Mouse (Mus musculus) adrenal gland, postnatal 25 days (tissue): ENCODE measurements around the gene Oard1. TPM values are rescaled to one million over a fixed set of nuclear protein-coding genes. Genes with fewer than 3 reads are reported as not detected.

Experiments used
- DNase-seq: peaks from one replicate; pipeline ENCODE4 v3.0.0; 2021; ENCODE audit warnings: mixed read lengths
- total RNA-seq: library from RNA; stranded (reverse); gene quantifications from 2 replicates; pipeline ENCODE4 v1.2.3, GENCODE M21; 2021

Oard1 gene
- total RNA-seq, 1 experiment from 2014 or later, result 31.2 TPM

DNA sequence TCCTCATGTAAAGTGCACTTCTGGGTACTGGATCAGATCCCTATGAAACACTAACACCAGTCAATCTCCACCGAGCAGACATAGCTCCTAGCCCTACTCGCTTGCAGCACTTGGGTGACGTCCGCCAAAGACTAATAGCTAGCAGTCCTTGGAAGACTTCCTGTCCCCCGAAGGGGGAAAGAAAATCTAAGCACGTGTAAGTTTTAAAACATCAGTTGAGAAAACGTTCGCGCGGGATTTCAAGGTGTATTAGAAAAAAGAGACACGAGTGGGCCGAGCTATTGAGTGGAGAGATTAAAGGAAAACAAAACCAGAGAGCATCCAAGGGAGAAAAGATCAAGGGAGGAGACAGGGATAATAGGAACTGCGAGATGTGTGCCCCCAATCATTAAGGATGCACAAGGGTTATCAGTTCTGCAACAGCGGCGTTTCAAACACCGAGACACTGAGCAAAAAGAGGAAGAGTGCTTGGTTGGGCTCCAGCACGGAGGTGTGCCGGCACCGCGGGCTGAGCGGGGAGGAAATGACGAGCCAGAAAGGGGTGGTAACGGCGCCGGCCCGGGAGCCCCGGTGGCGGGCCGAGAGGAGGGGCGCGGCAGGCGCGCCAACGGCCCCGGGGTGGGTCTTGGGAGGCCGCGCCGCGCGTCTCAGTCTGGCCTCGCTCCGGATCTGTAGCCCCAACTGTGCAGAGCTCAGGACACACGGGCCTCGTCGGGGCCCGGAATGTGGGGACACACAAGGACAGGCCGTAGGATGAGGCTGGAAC, 1.1 kb upstream of the Oard1 start:
- DNase-seq, result peak; percentile 79

- DNase-seq, result no peak
Measured at GRCm38 (mm10) chr17:48410299-48410785, 528 bp downstream of the Oard1 start.

GRCm38 (mm10) chr17:48411241-48411640, 1.4 kb downstream of the Oard1 start:
- no peak for DNase-seq

GRCm38 (mm10) chr17:48416011-48416410, 6.2 kb downstream of the Oard1 start:
- DNase-seq, result no peak

DNA sequence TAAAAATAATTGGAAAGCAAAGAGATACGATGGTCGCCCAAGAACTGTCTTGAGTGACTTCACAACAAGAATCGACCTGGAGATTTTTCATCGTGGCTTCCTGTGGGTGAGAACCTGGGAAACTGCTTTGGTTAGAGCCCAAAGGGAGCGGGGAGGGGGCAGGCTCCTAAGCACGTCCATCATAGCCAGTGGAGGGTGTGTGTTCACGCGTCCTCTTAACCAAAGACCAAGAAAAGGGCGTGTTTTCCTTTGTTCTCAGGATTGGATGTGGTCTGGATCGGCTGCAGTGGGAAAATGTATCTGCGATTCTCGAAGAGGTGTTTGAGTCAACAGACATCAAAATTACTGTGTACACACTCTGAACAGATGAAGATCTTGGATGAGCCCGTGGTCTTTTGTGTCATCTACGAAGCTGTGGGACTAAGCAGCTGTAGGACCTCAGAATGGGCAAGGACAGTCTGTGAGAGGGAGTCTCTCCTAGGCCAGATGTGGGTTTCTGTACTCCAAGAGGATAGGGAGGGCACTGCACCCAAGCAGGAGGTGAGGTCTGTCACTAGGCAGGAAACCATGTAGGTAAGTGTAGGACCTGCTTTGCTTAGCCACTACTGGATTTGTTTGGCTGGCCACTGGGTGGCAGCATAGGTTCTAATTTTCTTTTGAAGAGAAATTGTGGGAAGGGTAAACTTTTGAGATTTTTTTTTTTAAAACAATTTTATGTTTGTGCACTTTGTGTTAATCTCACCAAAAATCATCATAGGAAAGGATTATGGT, 6.8 kb downstream of the Oard1 start:
- peak; percentile 48 for DNase-seq

DNA sequence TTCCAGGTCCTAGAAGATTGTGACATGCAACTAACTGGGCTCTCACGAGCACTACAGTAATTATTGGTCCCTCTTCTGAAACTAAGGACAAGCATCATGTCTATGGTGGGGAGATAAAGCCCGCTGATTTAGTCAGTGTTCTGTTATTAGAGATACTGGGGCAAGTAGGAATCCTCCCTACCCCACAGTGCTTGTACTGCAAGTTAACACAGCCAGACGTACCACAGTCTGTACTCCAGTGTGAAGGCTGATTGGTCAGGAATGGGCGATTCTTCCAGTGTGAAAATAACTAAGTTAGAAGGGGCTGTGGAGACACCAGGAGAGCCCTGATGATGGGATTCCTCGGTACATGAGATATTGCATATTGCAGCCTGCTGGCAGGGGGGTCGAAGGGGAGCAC, 7.7 kb downstream of the Oard1 start:
- no peak for DNase-seq

GRCm38 (mm10) chr17:48418174-48418573, 8.4 kb downstream of the Oard1 start:
- DNase-seq, result no peak

DNA sequence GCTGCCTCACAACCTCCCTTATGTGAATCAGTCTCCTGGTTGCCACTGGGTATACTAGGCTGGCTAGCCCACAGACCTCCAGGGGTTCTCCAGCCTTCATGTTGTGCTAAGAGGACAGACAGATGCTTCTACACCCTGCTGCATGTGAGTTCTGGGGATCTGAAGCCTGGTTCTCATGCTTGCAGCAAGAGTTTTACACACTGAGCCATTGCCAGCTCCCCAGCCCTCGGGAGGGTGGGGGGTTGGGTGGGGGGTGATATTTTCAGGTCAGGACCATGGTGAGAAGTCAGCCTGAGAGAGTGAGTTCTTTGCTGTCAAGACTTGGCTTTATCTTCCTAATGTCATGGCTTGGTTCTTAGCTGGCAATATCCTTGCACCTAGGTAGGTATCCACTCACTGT, 9.0 kb downstream of the Oard1 start:
- DNase-seq, result no peak

DNA sequence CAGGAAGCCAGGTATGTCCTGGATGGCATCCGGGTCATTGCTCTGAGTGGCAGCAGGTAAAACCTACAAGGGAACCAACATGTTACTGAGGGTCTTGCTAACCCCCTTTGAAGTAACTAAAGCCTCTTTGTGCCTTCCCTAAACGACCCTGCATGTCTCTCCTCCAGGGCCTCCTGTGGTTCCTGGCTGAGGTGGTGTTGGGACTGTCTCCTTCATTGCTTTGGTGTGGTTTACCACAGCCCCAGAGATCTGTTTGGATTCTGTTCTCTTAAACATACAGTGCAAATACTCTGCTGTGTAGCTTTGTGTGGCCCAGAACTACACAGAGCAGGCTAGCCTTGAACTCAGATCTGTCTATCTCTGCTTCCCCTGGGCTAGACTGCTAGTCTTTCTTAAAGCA, 9.8 kb downstream of the Oard1 start:
- no peak for DNase-seq

DNA sequence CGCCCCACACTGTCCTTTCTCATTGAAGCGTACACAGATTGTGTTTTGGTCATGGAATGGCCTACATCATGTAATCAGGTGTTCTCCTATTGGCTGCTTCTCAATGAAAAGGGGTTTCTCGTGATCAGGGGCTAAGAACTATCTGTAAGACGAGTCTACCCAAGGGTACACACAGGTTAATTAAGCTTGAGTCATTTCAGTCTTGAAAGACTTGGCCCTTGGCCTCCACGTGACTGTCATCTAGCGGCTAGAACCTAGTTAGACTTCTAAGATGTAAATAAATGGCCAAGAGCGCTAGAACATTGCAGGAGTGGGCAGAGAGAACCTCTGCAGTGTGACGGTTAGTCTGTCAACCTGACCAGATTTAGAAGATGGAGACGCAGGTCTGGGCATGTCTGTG, 14.4 kb downstream of the Oard1 start:
- no peak for DNase-seq

DNA sequence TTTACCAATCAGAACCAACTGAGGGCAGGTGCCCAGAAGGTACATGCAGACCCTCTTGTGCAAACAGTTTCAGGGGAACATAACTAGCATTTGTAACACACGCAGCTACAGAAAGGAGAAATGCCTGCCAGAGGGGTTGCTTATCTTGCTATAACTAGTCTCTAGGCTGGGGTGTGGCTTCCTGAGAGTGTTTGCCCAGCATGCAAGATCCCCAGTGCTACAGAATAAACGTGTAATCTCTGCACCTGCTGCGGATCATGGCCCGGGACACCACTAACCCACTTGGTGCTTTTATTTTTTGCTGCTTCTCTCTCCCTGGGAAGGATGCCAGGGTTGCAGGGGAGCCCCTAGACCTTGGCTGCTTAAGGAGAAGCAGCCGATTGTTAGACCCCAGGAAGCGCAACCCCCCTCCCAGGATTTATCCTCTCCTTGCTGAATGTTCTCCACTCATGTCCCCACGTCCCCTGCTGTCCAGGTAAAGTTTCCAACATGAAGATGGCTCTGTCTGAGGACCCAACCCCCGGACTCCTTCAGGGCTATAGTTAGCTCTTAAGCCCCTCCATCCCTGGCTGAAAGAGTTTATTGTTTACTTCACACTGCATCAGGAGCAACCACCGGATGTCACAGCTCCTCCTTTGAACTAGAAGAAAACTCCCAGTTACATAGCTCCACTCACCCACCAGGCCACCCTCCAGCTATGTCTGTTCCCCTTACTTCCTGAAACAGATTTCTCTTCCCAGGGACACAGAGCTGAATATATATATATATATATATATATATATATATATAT, 16.2 kb downstream of the Oard1 start:
- DNase-seq, result no peak

DNA sequence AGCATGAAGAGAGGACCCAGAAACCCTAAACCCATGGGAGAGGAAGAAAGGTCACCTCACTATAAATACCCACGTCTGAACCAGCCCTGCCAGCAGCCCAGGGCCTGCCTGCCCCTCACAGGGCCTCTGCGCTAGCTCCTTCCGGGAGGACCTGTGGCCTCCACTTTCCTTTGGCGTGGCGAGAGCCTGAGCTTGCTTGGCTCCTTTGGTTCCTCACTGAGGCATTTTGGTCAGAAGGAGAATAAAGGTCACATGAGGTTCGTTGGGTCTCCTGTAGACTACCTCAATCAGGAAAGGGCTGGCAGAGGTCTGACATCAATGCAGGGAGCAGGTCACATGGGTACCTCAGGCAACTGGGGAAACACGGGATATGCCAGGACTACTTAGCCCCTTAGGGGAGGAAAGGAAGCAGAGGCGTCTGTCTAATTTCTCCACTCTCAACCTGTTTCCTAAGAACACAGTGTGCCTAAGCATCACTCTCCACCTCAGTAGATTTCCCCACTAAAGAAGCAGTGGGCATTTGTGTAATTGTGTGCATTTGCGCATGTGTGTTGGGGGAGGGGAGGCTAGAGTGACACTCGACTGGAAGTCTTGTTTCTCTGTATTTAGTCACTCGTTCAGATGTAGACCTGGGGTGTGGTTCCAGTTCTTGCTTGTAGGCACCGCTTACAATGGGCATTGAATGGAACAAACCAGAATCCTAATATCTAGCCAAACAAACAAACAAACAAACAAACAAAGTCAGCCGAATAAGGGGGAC, 17.4 kb downstream of the Oard1 start:
- no peak for DNase-seq

DNA sequence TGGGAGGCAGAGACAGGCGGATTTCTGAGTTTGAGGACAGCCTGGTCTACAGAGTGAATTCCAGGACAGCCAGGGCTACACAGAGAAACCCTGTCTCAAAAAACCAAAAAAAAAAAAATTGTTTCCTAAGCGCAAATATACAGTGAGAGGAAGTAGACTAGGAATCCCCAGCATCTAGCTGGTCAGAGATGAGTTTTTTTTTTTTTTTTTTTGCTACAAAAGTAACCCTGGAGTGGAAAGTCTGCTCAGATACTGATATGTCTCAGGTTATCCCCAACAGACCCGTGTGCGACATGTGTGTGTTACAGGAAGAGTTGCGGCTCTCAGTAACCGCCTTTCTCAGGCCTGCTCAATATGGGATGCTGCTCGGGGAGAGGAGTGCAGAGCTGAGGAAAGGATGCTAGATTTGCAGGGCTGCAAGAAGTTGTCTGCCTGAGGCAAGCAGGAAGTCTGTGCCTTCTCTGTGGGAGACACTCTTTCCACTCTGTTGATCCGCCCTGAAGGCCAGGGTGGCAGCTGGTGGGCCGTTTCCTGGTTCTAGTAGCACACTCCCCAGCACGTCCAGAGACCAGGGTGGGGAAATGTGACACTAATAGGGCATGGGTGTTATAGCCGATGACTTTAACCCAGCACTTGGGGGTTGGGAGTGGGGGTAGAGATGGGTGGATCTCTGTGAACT, 18.2 kb downstream of the Oard1 start:
- DNase-seq, result no peak

- no peak for DNase-seq
Measured at GRCm38 (mm10) chr17:48430394-48430793, 20.6 kb downstream of the Oard1 start.

- DNase-seq, result no peak
Measured at GRCm38 (mm10) chr17:48431054-48431453, 21.2 kb downstream of the Oard1 start.

GRCm38 (mm10) chr17:48432158-48432980, 22.6 kb downstream of the Oard1 start, which contains the start of gene Apobec2:
Apobec2 (minus strand) TSS chr17:48432930.
- DNase-seq, result no peak

DNA sequence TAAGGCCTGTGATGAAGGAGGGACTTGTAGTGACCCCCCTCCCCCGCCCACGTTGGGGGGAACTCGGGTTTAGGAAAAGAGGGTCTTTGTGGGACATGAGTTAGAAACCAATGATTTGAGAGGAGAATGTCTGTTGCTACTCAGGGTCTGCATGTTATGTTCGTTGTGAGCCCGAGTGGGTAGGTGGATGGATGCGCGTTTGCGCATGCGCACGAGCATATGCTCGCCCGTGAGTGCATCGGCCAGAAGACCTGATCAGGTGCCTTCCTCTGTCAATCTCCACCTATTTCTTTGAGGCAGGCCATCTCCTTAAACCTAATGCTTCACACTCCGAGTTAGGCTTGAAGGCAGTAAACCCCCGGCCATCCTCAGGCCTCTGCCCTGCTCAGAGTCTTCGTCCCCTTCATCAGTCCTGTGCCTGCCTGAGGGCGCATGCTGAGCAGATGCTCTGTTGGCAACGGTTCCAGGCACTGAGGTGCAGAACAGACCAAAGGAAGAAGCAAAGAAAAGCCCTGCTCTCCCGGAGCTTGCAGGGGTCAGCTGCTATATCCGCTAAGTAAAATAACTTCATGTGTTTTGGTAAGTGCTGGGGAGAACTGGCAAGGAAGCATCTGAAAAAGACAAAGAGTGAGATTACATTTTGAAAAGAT, 23.3 kb downstream of the Oard1 start:
- DNase-seq, result no peak

GRCm38 (mm10) chr17:48433689-48434330, 24.0 kb downstream of the Oard1 start:
- DNase-seq, result no peak

DNA sequence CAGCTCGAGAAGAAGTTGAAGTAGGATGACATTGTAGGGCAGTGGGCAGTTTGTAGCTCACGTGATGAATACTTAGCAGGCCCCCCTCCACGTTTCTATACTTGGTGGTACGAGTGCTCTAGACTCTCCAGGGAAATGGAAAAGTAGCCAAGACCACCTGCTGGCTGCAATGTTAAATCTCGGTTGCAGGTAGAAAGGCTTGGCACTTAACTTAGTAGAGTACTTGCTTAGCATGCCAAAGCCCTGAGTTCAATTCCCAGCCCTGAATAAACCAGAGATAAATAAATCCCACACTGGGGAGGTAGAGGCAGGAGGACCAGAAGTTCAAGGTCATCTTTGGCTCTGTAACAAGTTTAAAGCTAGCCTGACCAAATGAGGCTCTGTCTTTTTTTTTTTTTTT, 24.7 kb downstream of the Oard1 start:
- DNase-seq, result no peak
